Mouse (Mus musculus): ENCODE data around the gene Troap.

The Troap gene

DNA sequence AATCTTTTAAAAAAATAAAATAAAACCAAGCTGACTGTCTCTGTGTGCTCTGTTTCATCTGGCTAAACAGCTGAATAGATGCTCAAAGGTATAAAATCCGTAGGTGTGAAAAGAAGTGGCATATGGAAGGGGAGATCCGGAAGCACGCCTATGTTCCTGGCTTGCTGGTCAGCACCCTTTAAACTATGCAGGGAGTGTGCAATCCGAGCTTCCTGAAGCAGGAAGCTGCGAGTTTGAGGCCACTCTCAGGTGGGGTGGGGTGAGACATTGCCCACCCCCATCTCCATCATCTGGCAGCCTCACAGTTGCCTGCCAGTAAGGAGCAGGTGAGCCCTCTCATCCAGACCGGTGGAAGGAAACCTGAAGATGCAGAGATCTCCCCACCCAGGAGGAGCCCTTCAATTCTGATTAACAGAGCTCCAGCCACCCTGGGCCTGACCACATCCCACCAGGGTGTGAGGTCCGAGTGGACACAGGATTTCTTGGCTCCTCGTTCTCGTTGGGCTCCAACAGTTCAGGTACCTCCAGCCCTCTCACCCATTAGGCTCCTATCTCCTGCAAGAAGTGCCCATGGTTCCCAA is at the start of gene Troap:
TSS of gene Troap (plus strand) at position 557 of the 581 bp plus-strand sequence.
- DNase-seq: no peak

DNA sequence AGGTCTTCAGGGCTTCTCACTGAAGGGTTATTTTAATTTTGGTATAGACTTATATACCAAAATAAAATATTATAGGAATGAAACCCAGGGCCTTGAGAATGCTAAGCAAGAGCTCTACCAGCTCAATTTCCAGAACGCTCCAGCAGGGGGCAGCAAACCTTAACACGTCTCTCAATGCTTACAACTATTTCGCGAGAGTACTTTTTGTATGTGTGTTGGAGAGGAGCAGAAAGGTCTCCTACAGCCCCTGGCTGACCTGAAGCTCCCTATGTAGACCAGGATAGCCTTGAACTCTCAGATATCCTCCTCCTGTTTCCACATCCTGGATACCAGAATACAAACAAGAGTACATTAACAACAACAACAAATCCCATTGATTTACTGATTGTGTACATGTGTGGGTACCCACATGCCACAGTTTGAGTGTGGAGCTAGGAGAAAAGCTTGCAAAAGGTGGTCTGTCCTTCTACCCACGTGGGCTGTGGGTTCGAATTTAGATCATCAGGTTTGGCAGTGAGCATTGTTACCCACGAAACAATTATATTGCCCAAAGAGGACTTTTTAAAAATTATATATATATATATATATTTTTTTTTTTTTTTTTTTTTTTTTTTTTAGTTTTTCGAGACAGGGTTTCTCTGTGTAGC is 49.6 kb upstream of the Troap start:
- DNase-seq: peak; percentile 90

DNA sequence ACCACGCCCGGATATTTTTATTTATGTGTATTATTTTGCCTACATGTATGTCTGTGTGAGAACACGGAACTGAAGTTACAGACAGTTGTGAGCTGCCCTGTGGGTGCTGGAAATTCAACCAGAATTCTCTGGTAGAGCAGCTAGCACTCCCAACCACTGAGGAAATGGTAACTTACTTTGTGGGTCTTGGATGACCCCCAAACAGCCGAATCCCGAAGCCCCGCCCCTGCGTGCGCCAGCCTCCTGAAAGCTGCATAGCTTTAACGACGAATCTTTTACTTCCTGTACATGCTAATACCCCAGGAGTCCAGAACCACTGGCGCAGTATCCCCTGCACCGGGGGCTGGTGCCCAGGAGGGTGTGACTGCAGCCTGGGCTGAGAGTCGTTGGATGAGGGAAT is 49.0 kb upstream of the Troap start:
- no peak for DNase-seq

DNA sequence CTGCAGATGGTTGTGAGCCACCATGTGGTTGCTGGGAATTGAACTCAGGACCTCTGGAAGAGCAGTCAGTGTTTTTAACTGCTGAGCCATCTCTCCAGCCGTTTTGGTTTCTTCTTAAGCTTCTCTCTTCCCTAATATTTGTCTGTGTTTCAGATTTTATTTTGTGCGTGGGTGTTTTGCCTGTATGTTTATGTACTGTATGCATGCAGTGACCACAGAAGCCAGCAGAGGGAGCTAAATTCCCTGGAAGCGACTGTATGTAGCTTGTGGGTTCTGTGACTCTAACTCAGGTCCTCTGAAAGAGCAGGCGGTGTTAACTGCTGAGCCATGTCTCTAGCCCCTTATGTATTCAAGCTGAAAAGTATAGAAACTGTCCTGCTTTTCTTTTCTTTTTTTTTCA is 48.1 kb upstream of the Troap start:
- peak; percentile 28 for DNase-seq

DNA sequence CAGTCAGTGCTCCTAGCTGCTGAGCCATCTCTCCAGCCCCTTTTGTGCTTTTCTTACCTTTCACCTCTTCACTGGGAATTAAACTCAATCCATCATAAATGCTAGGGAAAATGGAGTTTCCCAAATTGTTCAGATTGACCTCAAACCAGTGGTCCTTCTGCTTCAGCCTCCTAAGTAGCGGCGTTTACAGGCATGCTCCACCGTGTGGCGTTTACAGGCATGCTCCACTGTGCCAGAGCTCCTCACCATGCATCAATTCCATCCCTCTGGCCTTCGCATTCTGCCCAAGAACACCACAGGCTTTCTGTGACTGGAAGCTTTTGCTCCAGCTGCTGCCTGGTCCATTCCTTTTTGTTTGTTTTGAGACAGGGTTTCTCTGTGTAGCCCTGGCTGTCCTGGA is 47.3 kb upstream of the Troap start:
- no peak for DNase-seq

DNA sequence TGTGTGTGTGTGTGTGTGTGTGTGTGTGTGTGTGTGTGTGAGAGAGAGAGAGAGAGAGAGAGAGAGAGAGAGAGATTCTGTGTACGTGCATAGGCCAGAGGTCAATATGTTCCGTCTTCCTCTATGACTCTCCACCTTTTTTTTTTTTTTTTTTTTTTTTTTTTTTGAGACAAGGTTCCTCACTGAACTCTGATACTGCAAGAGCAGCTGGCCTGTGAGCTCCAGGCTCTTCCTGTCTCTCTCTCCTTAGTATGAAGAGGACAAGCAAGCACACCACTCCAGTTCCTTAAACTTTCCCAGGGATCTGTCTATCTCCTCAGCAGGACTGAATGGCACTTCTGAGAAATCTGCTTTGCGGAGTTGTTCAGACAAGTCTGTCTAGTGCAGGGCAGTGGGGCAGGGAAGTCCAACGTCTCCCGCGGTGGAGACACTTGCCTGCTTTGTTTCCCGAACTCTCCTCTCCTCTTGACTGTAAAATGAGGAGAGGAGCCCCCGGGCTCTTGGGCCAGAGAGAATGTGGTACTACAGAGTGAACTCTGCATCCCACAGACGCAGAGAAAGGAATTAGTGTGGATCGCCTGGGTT is 45.4 kb upstream of the Troap start:
- no peak for DNase-seq

- peak; percentile 51 for DNase-seq
Observed at GRCm38 (mm10) chr15:99029619-99030584, 44.5 kb upstream of the Troap start, which contains the start of gene Tuba1c. TSS of gene Tuba1c (plus strand) at chr15:99029891.

GRCm38 (mm10) chr15:99030585-99031387 is 43.6 kb upstream of the Troap start:
- no peak for DNase-seq

GRCm38 (mm10) chr15:99031388-99031675 is 43.0 kb upstream of the Troap start:
- no peak for DNase-seq

- no peak for DNase-seq
Observed at GRCm38 (mm10) chr15:99032041-99032725, 42.2 kb upstream of the Troap start.

- no peak for DNase-seq
Observed at GRCm38 (mm10) chr15:99032726-99033250, 41.6 kb upstream of the Troap start.

- no peak for DNase-seq
Observed at GRCm38 (mm10) chr15:99033498-99034270, 40.7 kb upstream of the Troap start.

GRCm38 (mm10) chr15:99035431-99035830 is 38.9 kb upstream of the Troap start:
- DNase-seq: no peak

DNA sequence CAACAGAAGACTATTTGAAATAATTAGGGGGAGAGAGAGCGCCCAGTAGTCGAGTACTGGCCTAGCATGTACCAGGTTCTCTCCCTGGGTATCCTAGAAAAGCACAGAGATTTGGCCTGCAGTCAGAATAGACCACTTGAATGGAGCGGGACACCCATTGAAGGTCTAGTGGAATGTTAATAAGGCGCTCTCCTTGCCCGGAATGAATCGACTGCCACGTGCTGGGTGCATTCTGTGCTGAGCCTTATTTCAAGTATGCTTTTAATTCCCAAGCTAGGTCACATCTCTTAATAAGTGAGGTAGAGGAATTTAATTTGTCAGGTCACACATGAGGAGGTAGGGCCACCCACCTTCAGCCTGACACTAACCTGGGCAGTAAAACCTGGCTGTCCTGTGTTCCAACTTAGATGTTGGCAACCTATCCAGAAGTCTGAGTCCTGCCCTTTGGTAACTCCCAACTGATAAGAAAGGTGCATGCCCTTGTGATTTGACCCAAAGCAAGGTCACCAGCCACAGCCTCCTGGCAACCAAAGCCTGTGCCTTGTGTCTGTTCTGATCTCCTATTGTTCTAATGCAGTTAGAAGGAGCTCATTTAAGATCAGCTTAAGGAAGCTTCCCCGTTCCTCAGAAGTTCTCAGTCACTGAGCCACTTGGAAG is 38.0 kb upstream of the Troap start:
- no peak for DNase-seq

GRCm38 (mm10) chr15:99038025-99038424 is 36.4 kb upstream of the Troap start:
- DNase-seq: no peak

GRCm38 (mm10) chr15:99038797-99039196 is 35.6 kb upstream of the Troap start:
- DNase-seq: no peak

GRCm38 (mm10) chr15:99039306-99039705 is 35.1 kb upstream of the Troap start:
- DNase-seq: no peak

DNA sequence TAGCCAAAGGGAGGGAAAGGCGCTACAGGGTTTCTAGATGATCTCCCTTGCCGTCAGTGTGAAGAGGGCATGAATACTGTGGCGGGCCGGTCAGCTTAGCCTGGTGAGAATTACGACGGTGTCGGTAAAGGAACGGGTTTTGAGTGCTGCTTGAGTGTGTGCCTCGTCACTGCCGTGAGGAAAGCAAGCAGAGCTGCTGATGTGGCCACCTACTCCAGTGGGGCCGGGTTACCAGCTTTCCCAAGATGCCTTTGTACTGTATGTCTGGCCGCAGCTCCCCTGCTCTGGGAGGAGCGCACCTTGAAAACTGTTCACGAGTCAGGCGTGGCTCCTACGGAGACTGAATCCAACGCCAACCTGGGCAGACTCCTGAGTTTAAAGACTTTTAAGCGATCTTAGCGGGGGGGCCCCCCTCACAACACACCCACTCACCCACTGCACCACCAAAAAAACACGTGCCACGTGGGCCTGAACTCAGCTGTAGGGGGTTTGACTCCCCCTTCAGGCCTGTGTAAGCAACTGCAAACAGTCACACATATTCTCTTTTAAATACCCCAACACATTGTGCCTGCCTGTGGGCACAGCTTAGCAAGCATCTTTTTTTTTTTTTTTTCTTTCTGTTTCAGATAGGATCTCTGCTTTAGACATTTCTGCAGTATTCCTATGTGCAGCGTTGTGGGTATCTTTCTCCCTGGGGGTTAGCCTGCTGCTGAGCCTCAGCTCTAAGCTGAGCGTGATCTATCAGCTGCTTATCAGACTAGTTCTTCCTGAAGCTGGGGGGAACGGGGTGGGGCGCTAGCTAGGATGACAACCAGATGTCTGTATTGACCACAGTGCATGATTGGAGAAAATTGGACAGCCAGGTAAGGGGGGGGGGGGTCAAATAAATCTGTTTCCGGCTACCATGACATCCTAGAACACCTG is 34.1 kb upstream of the Troap start:
- no peak for DNase-seq
